Mouse (Mus musculus): Measurements from ENCODE around the gene Inpp5k. TPM values are rescaled to one million over a fixed set of nuclear protein-coding genes. Genes with fewer than 3 reads are reported as not detected.

Gene Inpp5k
- polyA plus RNA-seq, 1 experiment = 20.7 TPM

DNA sequence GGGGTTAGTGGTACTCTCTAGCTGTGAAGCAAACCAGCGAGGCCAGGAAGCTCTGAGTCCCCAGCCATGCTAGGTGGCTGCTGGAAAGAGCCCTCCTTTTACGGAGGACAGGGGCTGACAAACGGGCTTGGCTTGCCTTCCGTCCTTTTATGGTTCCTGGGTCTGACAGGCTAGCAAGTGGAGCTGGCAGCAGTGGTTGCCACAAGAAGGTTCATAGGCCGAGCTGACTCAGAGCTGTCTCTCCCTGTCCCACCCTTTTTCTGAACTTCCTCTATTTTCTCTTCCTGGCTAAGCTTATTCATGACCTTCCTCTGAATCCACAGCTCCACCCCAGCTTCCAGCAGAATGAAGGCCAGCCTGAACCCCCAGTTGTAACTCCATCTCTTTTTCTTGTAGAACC is 38.2 kb upstream of the Inpp5k start:
- Histone ChIP-seq H3K36me3 (ENCODE audit: control insufficient read depth, insufficient read depth) (peaks cover 21% of the 10 kb centered on the region), H3K4me2 (ENCODE audit: low read depth) (peak overlapping the region; percentile 71), H3K79me2 (ENCODE audit: control insufficient read depth, insufficient read depth) (peaks cover 33% of the 10 kb centered on the region), H3K4me3 (no peak overlapping the region), H3K27me3 (ENCODE audit: control insufficient read depth, insufficient read depth, insufficient read length) (no peaks in the 10 kb centered on the region), H3ac (ENCODE audit: control insufficient read depth, insufficient read length) (no peak overlapping the region)
- TF ChIP-seq TCF12 (IDR thresholded peaks at IDR 0.05; ENCODE audit: insufficient read depth, poor library complexity, severe bottlenecking) = no peak
- TF ChIP-seq SRF (IDR thresholded peaks at IDR 0.05; ENCODE audit: control insufficient read depth, insufficient read length, low read depth) = no peak
- no peak for TF ChIP-seq MYOD1 (IDR thresholded peaks at IDR 0.05; ENCODE audit: control insufficient read depth in 1 of 3, insufficient read length in 2 of 3, low read depth in 2 of 3)
- no peak for TF ChIP-seq USF1 (IDR thresholded peaks at IDR 0.05; ENCODE audit: low read depth)
- TF ChIP-seq MYOG (IDR thresholded peaks at IDR 0.05; ENCODE audit: control insufficient read depth in 1 of 3, insufficient read depth in 1 of 3, insufficient read length in 2 of 3, low read depth in 2 of 3) = no peak
- no peak for TF ChIP-seq CEBPB (IDR thresholded peaks at IDR 0.05; ENCODE audit: insufficient read depth, poor library complexity, severe bottlenecking)
- no peak for TF ChIP-seq POLR2AphosphoS2 (IDR thresholded peaks at IDR 0.05; ENCODE audit: insufficient read length, low read depth)
- TF ChIP-seq E2F4 (IDR thresholded peaks at IDR 0.05; ENCODE audit: insufficient read depth) = no peak
- TF ChIP-seq TCF3 (IDR thresholded peaks at IDR 0.05; ENCODE audit: insufficient read length, low read depth) = no peak
- TF ChIP-seq REST (IDR thresholded peaks at IDR 0.05; ENCODE audit: insufficient read depth, insufficient read length) = no peak

DNA sequence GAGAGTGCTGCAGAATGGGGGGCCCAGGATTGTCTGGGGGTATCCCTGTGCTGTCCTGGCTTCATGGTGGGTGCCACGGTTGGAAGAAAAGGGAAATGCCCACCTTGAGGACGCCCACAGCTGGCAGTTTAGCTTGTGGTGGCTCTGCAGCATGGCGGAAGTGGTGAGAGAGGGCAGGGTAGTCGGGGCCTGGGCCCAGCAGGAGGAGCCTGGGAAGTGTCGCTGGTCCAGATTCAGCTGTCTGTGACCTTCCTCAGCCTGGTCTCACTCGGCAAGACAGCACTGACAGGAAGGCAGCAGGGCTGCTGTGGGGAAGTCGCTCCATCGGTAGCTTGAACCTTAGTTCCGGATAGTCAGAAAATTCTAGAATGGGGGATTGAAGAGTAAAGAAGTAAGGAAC is 36.4 kb upstream of the Inpp5k start:
- Histone ChIP-seq H3K79me2 (ENCODE audit: control insufficient read depth, insufficient read depth) (peaks cover 22% of the 10 kb centered on the region), H3ac (ENCODE audit: control insufficient read depth, insufficient read length) (no peak overlapping the region), H3K36me3 (ENCODE audit: control insufficient read depth, insufficient read depth) (peaks cover 32% of the 10 kb centered on the region), H3K4me2 (ENCODE audit: low read depth) (no peak overlapping the region), H3K4me3 (no peak overlapping the region), H3K27me3 (ENCODE audit: control insufficient read depth, insufficient read depth, insufficient read length) (no peaks in the 10 kb centered on the region)
- no peak for TF ChIP-seq REST (IDR thresholded peaks at IDR 0.05; ENCODE audit: insufficient read depth, insufficient read length)
- no peak for TF ChIP-seq TCF12 (IDR thresholded peaks at IDR 0.05; ENCODE audit: insufficient read depth, poor library complexity, severe bottlenecking)
- no peak for TF ChIP-seq MAX (IDR thresholded peaks at IDR 0.05; ENCODE audit: low read depth)
- TF ChIP-seq E2F4 (IDR thresholded peaks at IDR 0.05; ENCODE audit: insufficient read depth) = no peak
- no peak for TF ChIP-seq CEBPB (IDR thresholded peaks at IDR 0.05; ENCODE audit: insufficient read depth, poor library complexity, severe bottlenecking)
- TF ChIP-seq TCF3 (IDR thresholded peaks at IDR 0.05; ENCODE audit: insufficient read length, low read depth) = no peak
- no peak for TF ChIP-seq USF1 (IDR thresholded peaks at IDR 0.05; ENCODE audit: low read depth)
- no peak for TF ChIP-seq MYOG (IDR thresholded peaks at IDR 0.05; ENCODE audit: control insufficient read depth in 1 of 3, insufficient read depth in 1 of 3, insufficient read length in 2 of 3, low read depth in 2 of 3)
- TF ChIP-seq POLR2A (IDR thresholded peaks at IDR 0.05; ENCODE audit: insufficient read length, low read depth) = no peak
- no peak for TF ChIP-seq MYOD1 (IDR thresholded peaks at IDR 0.05; ENCODE audit: control insufficient read depth in 1 of 3, insufficient read length in 2 of 3, low read depth in 2 of 3)
- no peak for TF ChIP-seq SRF (IDR thresholded peaks at IDR 0.05; ENCODE audit: control insufficient read depth, insufficient read length, low read depth)
- no peak for TF ChIP-seq POLR2AphosphoS2 (IDR thresholded peaks at IDR 0.05; ENCODE audit: insufficient read length, low read depth)

- no peaks in the 10 kb centered on the region for H3K27me3 ChIP-seq (ENCODE audit: control insufficient read depth, insufficient read depth, insufficient read length)
- no peak overlapping the region for H3K4me2 ChIP-seq (ENCODE audit: low read depth)
- H3K36me3 ChIP-seq (ENCODE audit: control insufficient read depth, insufficient read depth) = peaks cover 32% of the 10 kb centered on the region
- no peak overlapping the region for H3ac ChIP-seq (ENCODE audit: control insufficient read depth, insufficient read length)
- H3K4me3 ChIP-seq = no peak overlapping the region
- no peak for TF ChIP-seq MYOG (IDR thresholded peaks at IDR 0.05; ENCODE audit: control insufficient read depth in 1 of 3, insufficient read depth in 1 of 3, insufficient read length in 2 of 3, low read depth in 2 of 3)
- TF ChIP-seq TCF12 (IDR thresholded peaks at IDR 0.05; ENCODE audit: insufficient read depth, poor library complexity, severe bottlenecking) = no peak
- no peak for TF ChIP-seq E2F4 (IDR thresholded peaks at IDR 0.05; ENCODE audit: insufficient read depth)
- TF ChIP-seq TCF3 (IDR thresholded peaks at IDR 0.05; ENCODE audit: insufficient read length, low read depth) = no peak
- no peak for TF ChIP-seq POLR2A (IDR thresholded peaks at IDR 0.05; ENCODE audit: insufficient read length, low read depth)
- TF ChIP-seq REST (IDR thresholded peaks at IDR 0.05; ENCODE audit: insufficient read depth, insufficient read length) = no peak
- no peak for TF ChIP-seq USF1 (IDR thresholded peaks at IDR 0.05; ENCODE audit: low read depth)
- no peak for TF ChIP-seq POLR2AphosphoS2 (IDR thresholded peaks at IDR 0.05; ENCODE audit: insufficient read length, low read depth)
- no peak for TF ChIP-seq SRF (IDR thresholded peaks at IDR 0.05; ENCODE audit: control insufficient read depth, insufficient read length, low read depth)
- TF ChIP-seq MAX (IDR thresholded peaks at IDR 0.05; ENCODE audit: low read depth) = no peak
- no peak for TF ChIP-seq MYOD1 (IDR thresholded peaks at IDR 0.05; ENCODE audit: control insufficient read depth in 1 of 3, insufficient read length in 2 of 3, low read depth in 2 of 3)
- TF ChIP-seq CEBPB (IDR thresholded peaks at IDR 0.05; ENCODE audit: insufficient read depth, poor library complexity, severe bottlenecking) = no peak
- H3K79me2 ChIP-seq (ENCODE audit: control insufficient read depth, insufficient read depth) = peaks cover 12% of the 10 kb centered on the region
Measured at GRCm38 (mm10) chr11:75595404-75595803, 35.4 kb upstream of the Inpp5k start.

- Histone ChIP-seq H3K4me3 (no peak overlapping the region), H3K27me3 (ENCODE audit: control insufficient read depth, insufficient read depth, insufficient read length) (no peaks in the 10 kb centered on the region), H3ac (ENCODE audit: control insufficient read depth, insufficient read length) (no peak overlapping the region), H3K4me2 (ENCODE audit: low read depth) (no peak overlapping the region), H3K79me2 (ENCODE audit: control insufficient read depth, insufficient read depth) (peaks cover 9% of the 10 kb centered on the region), H3K36me3 (ENCODE audit: control insufficient read depth, insufficient read depth) (peaks cover 29% of the 10 kb centered on the region)
- TF ChIP-seq E2F4 (IDR thresholded peaks at IDR 0.05; ENCODE audit: insufficient read depth) = no peak
- no peak for TF ChIP-seq POLR2A (IDR thresholded peaks at IDR 0.05; ENCODE audit: insufficient read length, low read depth)
- TF ChIP-seq POLR2AphosphoS2 (IDR thresholded peaks at IDR 0.05; ENCODE audit: insufficient read length, low read depth) = no peak
- no peak for TF ChIP-seq SRF (IDR thresholded peaks at IDR 0.05; ENCODE audit: control insufficient read depth, insufficient read length, low read depth)
- TF ChIP-seq USF1 (IDR thresholded peaks at IDR 0.05; ENCODE audit: low read depth) = no peak
- no peak for TF ChIP-seq MYOD1 (IDR thresholded peaks at IDR 0.05; ENCODE audit: control insufficient read depth in 1 of 3, insufficient read length in 2 of 3, low read depth in 2 of 3)
- no peak for TF ChIP-seq CEBPB (IDR thresholded peaks at IDR 0.05; ENCODE audit: insufficient read depth, poor library complexity, severe bottlenecking)
- TF ChIP-seq MYOG (IDR thresholded peaks at IDR 0.05; ENCODE audit: control insufficient read depth in 1 of 3, insufficient read depth in 1 of 3, insufficient read length in 2 of 3, low read depth in 2 of 3) = no peak
- no peak for TF ChIP-seq MAX (IDR thresholded peaks at IDR 0.05; ENCODE audit: low read depth)
- no peak for TF ChIP-seq REST (IDR thresholded peaks at IDR 0.05; ENCODE audit: insufficient read depth, insufficient read length)
- TF ChIP-seq TCF3 (IDR thresholded peaks at IDR 0.05; ENCODE audit: insufficient read length, low read depth) = no peak
- TF ChIP-seq TCF12 (IDR thresholded peaks at IDR 0.05; ENCODE audit: insufficient read depth, poor library complexity, severe bottlenecking) = no peak
Measured at GRCm38 (mm10) chr11:75595816-75596215, 35.0 kb upstream of the Inpp5k start.
